Mouse (Mus musculus) mouse trophoblast stem cell (cell line): ENCODE results near the gene Adgrf5.
"Not testable (repeated sequence)": the region's sequence is repeated elsewhere in the genome, so short reads cannot be mapped to it uniquely, and the experiment has no call there.

ENCODE experiments used
- in situ Hi-C, 2 experiments: fragments of 300-500 bp; cut with MseI, MboI; formaldehyde crosslinking; loops; 2 replicates in 1 of 2; 3 replicates in 1 of 2; pipeline ENCODE4 v1.15.1; 2025

Gene Adgrf5

GRCm38 (mm10) chr17:43459737-43460230, 99.5 kb downstream of the Adgrf5 start:
- in situ Hi-C loops: loop anchor here (5.0 to 25.0 kb wide), 4 partner anchors 132 to 455 kb away; partner anchors contain the start of gene Tnfrsf21 (in 1 of the 2)

DNA sequence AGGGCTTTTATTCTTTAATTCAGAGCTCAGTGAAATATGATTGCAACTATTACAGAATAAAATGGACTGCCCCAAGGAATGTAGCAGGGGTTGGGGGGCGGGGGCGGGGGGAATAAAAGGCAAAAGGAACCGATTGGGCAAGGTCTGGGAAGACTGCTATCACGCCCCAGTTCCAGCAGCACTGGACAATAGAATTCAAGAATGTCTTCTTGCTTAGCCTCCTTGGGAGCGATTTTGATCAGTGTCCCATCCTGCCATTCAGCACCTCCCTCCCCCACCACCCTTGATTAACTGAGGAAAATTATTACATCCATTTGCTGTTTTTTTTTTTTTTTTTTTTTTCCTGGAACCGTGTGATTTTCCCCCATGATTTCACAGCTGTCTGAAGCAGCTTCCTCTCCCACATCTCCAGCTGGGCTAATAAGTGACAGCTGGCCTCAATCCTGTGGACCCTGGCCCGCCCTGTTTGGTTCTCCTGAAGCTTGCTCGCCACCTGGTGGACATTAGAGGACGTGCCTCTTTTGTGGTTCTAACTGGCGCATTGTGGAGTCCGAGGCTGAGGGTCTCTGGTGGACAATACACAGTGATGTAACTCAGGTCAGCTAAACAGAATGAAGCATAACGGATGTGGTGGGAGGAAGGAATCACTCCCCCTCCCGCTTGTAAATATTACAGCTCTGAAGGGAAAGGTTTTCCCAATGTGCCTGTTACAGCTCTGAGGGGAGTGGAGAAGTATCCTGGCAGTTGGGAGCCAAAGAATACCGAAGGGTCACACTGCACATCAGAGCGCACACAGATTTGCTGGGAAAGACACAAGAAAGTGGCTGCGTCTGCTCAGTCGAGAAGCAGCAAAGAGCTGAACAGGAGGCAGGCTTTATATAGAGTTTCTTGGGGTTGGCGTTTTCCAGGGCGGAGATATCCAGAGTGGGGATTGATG, 100.3 kb downstream of the Adgrf5 start:
- in situ Hi-C loops: loop anchor here in 1 of 2 experiments (25.0 kb wide), 1 partner anchor 448 kb away; the partner anchor contains the start of gene Tnfrsf21

GRCm38 (mm10) chr17:43470039-43470438, 109.8 kb downstream of the Adgrf5 start:
- in situ Hi-C loops: loop anchor here in 1 of 2 experiments (25.0 kb wide), 1 partner anchor 458 kb away; the partner anchor contains the start of gene Tnfrsf21

DNA sequence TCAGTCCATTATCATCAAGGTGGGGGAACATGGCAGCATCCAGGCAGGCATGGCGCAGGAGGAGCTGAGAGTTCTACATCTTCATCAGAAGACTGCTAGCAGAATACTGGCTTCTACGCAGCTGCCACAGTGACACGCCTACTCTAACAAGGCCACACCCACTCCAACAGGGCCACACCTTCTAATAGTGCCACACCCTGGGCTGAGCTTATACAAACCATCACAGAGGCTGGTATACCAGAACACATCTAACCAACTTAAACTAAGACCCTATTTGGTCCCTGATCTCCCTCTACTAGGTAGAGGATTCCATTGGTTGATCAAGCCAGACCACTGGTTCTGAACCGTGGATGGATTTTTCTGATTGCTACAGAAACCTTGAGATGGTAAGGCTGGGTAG, 112.3 kb downstream of the Adgrf5 start:
- in situ Hi-C loops: loop anchor here in 1 of 2 experiments (25.0 kb wide), 1 partner anchor 460 kb away; the partner anchor contains the start of gene Tnfrsf21

- in situ Hi-C loops: loop anchor here in 1 of 2 experiments (25.0 kb wide), 1 partner anchor 462 kb away; the partner anchor contains the start of gene Tnfrsf21
These were observed 114.5 kb downstream of the Adgrf5 start for GRCm38 (mm10) chr17:43474775-43475174.

DNA sequence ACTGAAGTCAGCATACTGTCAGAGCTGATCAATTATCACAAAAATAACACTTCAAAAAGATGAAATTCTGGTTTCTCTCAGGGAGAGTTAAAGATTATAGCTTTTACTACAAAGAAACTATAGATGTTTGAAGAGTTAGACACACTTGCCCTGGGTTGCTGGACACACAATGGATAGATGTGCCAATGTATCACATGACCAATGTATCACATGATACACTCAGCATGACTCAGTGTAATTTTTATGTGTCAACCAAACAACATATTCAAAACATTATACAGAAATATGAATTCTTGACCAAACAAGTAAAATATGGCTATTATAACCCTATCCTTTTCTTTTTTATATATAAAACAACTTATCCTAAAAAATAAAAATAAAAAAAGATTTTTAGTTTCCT, 117.4 kb downstream of the Adgrf5 start:
- in situ Hi-C loops: no loop called here

DNA sequence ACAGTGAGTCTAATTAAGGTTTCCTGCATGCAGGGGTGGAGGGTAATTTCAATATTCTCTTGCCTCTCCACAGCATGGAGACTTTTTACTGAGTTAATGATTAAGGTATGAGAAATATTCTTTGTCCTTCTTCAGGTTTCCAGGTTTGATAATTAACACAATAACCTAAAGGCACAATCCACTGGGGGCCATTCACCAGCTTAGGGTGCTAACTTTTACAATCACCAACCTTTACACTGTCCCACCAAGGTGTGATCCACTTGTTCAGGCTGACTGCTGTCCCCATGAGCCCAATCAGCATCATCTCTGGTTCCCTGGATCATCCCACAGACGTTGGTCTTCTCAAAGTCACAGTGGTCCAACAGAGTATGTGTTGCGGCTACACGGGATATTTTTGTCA, 125.7 kb downstream of the Adgrf5 start:
- in situ Hi-C loops: no loop called here

DNA sequence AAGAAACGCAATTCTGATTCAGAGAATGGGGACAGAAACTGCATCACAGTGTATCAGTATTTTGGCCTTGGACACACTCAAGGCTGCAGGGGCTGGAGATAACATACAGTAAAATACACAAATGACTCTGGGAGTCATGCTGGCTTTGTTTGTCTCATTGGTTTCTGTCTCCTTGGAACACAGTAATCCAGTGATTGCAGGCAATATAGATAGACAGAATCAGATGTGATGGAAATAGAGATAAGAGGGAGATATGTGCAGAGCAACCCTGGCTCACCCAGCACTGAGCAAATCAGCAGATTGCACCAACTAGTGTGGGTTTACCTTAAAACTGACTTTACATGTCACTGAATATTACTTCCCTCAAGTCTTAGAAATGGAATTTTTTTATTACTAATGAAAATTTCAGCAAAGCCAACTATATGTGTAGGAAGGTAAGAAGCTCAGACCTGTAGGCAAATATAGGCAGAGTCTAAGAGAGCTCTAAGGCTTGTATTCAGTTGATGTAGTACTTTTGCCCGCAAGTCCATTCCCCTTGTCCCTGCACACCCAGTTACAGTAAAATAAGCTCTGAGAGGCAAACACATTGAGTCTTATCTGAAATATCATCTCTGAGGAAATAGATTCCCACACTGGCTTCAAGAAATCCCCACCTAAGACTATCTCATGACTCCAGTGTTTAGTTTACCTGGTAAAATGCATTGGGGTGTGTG, 128.3 kb downstream of the Adgrf5 start:
- in situ Hi-C loops: no loop called here

GRCm38 (mm10) chr17:43490371-43490770, 130.1 kb downstream of the Adgrf5 start:
- in situ Hi-C loops: not testable (repeated sequence)

- in situ Hi-C loops: no loop called here
These were observed 135.3 kb downstream of the Adgrf5 start for GRCm38 (mm10) chr17:43495502-43495901.

- in situ Hi-C loops: no loop called here
These were observed 137.3 kb downstream of the Adgrf5 start for GRCm38 (mm10) chr17:43497521-43497920.

DNA sequence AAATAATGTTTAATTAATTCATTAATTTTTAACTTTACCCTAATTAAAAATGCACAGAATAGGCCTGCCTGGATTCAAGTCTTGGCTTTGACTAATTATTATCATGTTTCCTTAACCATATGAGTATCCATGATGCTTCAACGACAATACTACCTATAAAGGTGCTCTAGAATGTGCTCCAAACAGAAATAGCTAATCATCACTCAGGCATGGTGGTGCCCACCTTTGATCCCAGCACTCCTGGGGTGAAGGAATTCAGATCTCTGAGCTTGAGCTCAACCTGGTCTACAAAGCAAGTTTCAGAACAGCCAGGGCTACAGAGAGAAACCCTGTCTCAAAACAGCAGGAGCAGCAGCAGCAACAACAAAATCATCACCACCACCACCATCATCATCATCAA, 140.3 kb downstream of the Adgrf5 start:
- in situ Hi-C loops: no loop called here

- in situ Hi-C loops: no loop called here
These were observed 141.0 kb downstream of the Adgrf5 start for GRCm38 (mm10) chr17:43501223-43501622.

GRCm38 (mm10) chr17:43501631-43502030, 141.4 kb downstream of the Adgrf5 start:
- in situ Hi-C loops: no loop called here

GRCm38 (mm10) chr17:43502592-43502991, 142.3 kb downstream of the Adgrf5 start, which contains the start of gene Mep1a:
Mep1a (minus strand) TSS chr17:43502812.
- in situ Hi-C loops: no loop called here

DNA sequence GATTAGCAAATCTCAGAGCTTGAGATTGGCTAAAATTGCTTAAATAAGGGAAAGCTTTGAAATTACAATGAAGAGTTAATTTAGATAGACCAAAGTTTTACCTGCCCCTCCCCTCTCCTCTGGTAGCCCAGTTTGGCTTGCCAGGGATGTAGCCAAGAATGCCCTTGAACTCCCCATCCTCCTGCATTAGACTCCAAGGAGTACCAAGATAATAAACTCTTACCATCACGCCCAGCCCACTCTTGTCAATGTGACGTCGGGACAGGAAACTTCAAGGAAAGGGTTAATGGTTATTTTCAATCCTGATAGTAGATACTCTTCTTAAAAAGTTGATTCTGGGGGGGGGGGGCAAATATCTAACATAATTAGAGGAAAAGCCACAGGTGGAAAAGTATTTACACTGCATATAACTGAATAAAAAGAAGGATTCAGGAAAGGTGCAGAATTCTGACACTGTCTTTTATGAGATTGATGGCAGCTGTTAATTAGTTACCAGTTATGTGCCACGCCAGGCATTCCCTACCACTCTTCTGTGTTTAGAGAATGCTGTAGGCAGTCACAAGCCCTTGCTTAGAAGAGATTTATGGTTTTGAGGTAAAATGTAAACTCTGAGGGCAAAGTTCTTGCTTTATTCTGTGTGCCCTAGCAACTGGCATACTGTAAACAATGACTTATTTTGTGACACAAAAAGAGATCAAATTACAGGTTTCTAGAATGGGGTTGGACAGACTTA, 143.8 kb downstream of the Adgrf5 start:
- in situ Hi-C loops: no loop called here

DNA sequence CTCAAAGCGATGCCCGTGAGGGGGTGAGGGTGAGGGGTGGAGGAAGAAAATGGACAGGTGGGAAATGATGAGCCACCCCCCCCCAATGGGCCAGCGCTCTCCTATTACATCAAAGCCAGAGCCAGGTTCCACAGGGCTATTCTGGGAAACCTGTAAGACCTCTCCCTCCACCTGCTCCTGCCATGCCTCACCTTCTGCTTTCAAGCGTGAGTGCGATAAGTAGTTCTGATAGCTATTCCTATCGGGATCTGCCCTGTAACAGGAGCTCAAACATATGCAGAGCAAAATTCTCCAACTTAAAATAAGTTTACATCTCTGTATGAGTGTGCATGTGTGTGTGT, 144.3 kb downstream of the Adgrf5 start:
- in situ Hi-C loops: no loop called here
